24 mouse cellular contexts compared by ENCODE assay signal in the genomic region with DNA sequence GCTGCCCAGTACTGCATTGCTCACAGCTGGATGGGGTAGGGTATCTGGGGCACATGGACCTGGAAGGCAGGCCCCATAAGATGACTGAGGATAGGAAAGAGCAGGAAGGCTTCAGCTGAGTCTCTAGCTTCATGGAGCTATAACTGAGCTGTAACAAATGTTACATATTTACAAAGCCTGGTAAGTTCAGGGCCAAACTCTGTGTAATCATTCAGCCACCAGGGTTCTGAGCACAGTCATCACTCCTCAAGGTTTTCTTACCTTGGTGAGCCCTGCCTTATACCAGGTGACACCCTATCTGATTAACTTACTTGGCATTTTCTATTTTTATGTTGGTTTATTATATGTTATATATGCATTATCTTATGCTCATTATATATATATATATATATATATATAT.
"Had no signal": no experiment of that assay in that cellular context is flagged by ENCODE, and none has a peak within 500 bp of the region (broad histone marks: within the 10 kb centered on the region; RNA-seq: fewer than 3 reads in every experiment).

No protein-coding gene starts in this region.

- H3K4me3 ChIP-seq: layer of hippocampus, adult 2 months; limb, embryonic 10.5 days; limb, embryonic 13.5 days; liver, embryonic 12.5 days; liver, embryonic 15.5 days; lung, embryonic 15.5 days; midbrain, embryonic 12.5 days; midbrain, embryonic 15.5 days; neural tube, embryonic 12.5 days; neural tube, embryonic 15.5 days had no signal

- H3K27ac ChIP-seq: kidney, postnatal 0 days; layer of hippocampus, adult 2 months; limb, embryonic 10.5 days; limb, embryonic 13.5 days; liver, embryonic 12.5 days; liver, embryonic 15.5 days; lung, embryonic 15.5 days; midbrain, embryonic 12.5 days; midbrain, embryonic 15.5 days; neural tube, embryonic 12.5 days; neural tube, embryonic 15.5 days; stomach, postnatal 0 days had no signal

- H3K4me2 ChIP-seq: limb, embryonic 13.5 days; liver, embryonic 12.5 days; liver, embryonic 15.5 days; lung, embryonic 15.5 days; midbrain, embryonic 12.5 days; midbrain, embryonic 15.5 days; neural tube, embryonic 12.5 days; neural tube, embryonic 15.5 days had no signal

- H3K9me3 ChIP-seq: limb, embryonic 10.5 days; limb, embryonic 13.5 days; liver, embryonic 12.5 days; liver, embryonic 15.5 days; lung, embryonic 15.5 days; midbrain, embryonic 12.5 days; midbrain, embryonic 15.5 days; neural tube, embryonic 12.5 days; neural tube, embryonic 15.5 days had no signal

- H3K27me3 ChIP-seq: limb, embryonic 13.5 days; lung, embryonic 15.5 days; midbrain, embryonic 15.5 days; neural tube, embryonic 12.5 days; neural tube, embryonic 15.5 days had no signal

- DNase-seq: layer of hippocampus, adult 9-11 months; liver; lung, adult 18-20 months; lung, postnatal 10 days; lung, postnatal 36 days; right cerebral cortex, adult 18-20 months; right cerebral cortex, postnatal 14 days; right cerebral cortex, postnatal 4 days; thymus, adult 2 months; thymus, postnatal 14 days; thymus, postnatal 4 days had no signal

- ATAC-seq: intestine, embryonic 16.5 days; liver, embryonic 12.5 days; midbrain, embryonic 15.5 days had no signal

- H3K36me3 ChIP-seq: limb, embryonic 10.5 days; limb, embryonic 13.5 days; liver, embryonic 12.5 days; liver, embryonic 15.5 days; lung, embryonic 15.5 days; midbrain, embryonic 12.5 days; midbrain, embryonic 15.5 days; neural tube, embryonic 12.5 days; neural tube, embryonic 15.5 days had no signal

- H3K9ac ChIP-seq: limb, embryonic 13.5 days; liver, embryonic 12.5 days; liver, embryonic 15.5 days; lung, embryonic 15.5 days; midbrain, embryonic 12.5 days; midbrain, embryonic 15.5 days; neural tube, embryonic 12.5 days; neural tube, embryonic 15.5 days had no signal
